Mouse (Mus musculus): ENCODE data around the gene Dis3l. TPM values are rescaled to one million over a fixed set of nuclear protein-coding genes. Genes with fewer than 3 reads are reported as not detected.
"Not testable (repeated sequence)": the region's sequence is repeated elsewhere in the genome, so short reads cannot be mapped to it uniquely, and the experiment has no call there.

Dis3l gene
- polyA plus RNA-seq, 1 experiment from 2014 or later, result 21.9 TPM

GRCm38 (mm10) chr9:64310996-64311785, 29.9 kb downstream of the Dis3l start:
- no peaks in the 10 kb centered on the region for H3K9me3 ChIP-seq (replicated peaks)
- no peak overlapping the region for H3K4me3 ChIP-seq
- no peaks in the 10 kb centered on the region for H3K27me3 ChIP-seq

GRCm38 (mm10) chr9:64306476-64307312, 34.4 kb downstream of the Dis3l start:
- peaks cover 66% of the 10 kb centered on the region for H3K36me3 ChIP-seq

More at GRCm38 (mm10) chr9:64310996-64311785, 29.9 kb downstream of the Dis3l start:
- whole genome bisulfite sequencing, result 78% methylated on average over 16 of the region's 16 CpGs
- no peak overlapping the region for H3K4me2 ChIP-seq (replicated peaks)
- no peaks in the 10 kb centered on the region for H3K4me1 ChIP-seq
- ATAC-seq (ENCODE audit: low FRiP score), result no peak
- H3K27ac ChIP-seq, result no peak overlapping the region
- H3K9ac ChIP-seq, result no peak overlapping the region
- H3K36me3 ChIP-seq, result peaks cover 49% of the 10 kb centered on the region

GRCm38 (mm10) chr9:64303086-64303485, 38.0 kb downstream of the Dis3l start:
- H3K9ac ChIP-seq; H3K4me1 ChIP-seq; ATAC-seq (ENCODE audit: low FRiP score); H3K9me3 ChIP-seq (replicated peaks); H3K27me3 ChIP-seq; H3K4me2 ChIP-seq (replicated peaks); H3K4me3 ChIP-seq; H3K27ac ChIP-seq: not testable (repeated sequence)
- peaks cover 55% of the 10 kb centered on the region for H3K36me3 ChIP-seq
- 96% methylated on average over 3 of the region's 4 CpGs for WGBS

More at GRCm38 (mm10) chr9:64306476-64307312, 34.4 kb downstream of the Dis3l start:
- ATAC-seq (ENCODE audit: low FRiP score), result no peak
- Histone ChIP-seq H3K9me3 (replicated peaks) (no peaks in the 10 kb centered on the region), H3K9ac (no peak overlapping the region), H3K27ac (no peak overlapping the region), H3K4me2 (replicated peaks) (no peak overlapping the region), H3K4me3 (no peak overlapping the region), H3K27me3 (no peaks in the 10 kb centered on the region), H3K4me1 (no peaks in the 10 kb centered on the region)
- 84% methylated on average over 6 of the region's 6 CpGs for WGBS

GRCm38 (mm10) chr9:64282404-64282987, 58.6 kb downstream of the Dis3l start:
- Histone ChIP-seq H3K4me2 (replicated peaks) (peak overlapping the region; percentile 70), H3K4me1 (peaks cover 9% of the 10 kb centered on the region), H3K27me3 (no peaks in the 10 kb centered on the region), H3K9ac (peak overlapping the region; percentile 91), H3K27ac (no peak overlapping the region), H3K4me3 (peak overlapping the region; percentile 67), H3K9me3 (replicated peaks) (no peaks in the 10 kb centered on the region), H3K36me3 (no peaks in the 10 kb centered on the region)
- 68% methylated on average over 5 of the region's 5 CpGs for WGBS
- no peak for ATAC-seq (ENCODE audit: low FRiP score)

- H3K36me3 ChIP-seq, result no peaks in the 10 kb centered on the region
- H3K4me1 ChIP-seq, result peaks cover 9% of the 10 kb centered on the region
- H3K9ac ChIP-seq, result peak overlapping the region; percentile 91
- ATAC-seq (ENCODE audit: low FRiP score), result peak; percentile 85
- 0% methylated on average over 24 of the region's 24 CpGs for WGBS
- H3K27me3 ChIP-seq, result no peaks in the 10 kb centered on the region
- H3K4me3 ChIP-seq, result peak overlapping the region; percentile 67
- H3K9me3 ChIP-seq (replicated peaks), result no peaks in the 10 kb centered on the region
- peak overlapping the region; percentile 70 for H3K4me2 ChIP-seq (replicated peaks)
- peak overlapping the region; percentile 87 for H3K27ac ChIP-seq
Measured at GRCm38 (mm10) chr9:64281781-64282178, 59.3 kb downstream of the Dis3l start.

- ATAC-seq (ENCODE audit: low FRiP score), result peak; percentile 93
- no peaks in the 10 kb centered on the region for H3K36me3 ChIP-seq
- H3K4me3 ChIP-seq, result peak within 1 kb of the TSS; percentile 67
- H3K27me3 ChIP-seq, result no peaks in the 10 kb centered on the region
- 3% methylated on average over 46 of the region's 46 CpGs for WGBS
- H3K4me2 ChIP-seq (replicated peaks), result peak within 1 kb of the TSS; percentile 70
- peak within 1 kb of the TSS; percentile 91 for H3K9ac ChIP-seq
- H3K4me1 ChIP-seq, result peaks cover 9% of the 10 kb centered on the region
- H3K27ac ChIP-seq, result peak within 1 kb of the TSS; percentile 87
- H3K9me3 ChIP-seq (replicated peaks), result no peaks in the 10 kb centered on the region
Measured at GRCm38 (mm10) chr9:64281105-64281780, 59.8 kb downstream of the Dis3l start, which contains the start of gene Tipin. Gene Tipin, plus strand, starts transcription at chr9:64281581.

GRCm38 (mm10) chr9:64278665-64279310, 62.3 kb downstream of the Dis3l start:
- no peak overlapping the region for H3K27ac ChIP-seq
- no peak overlapping the region for H3K4me3 ChIP-seq
- no peaks in the 10 kb centered on the region for H3K27me3 ChIP-seq
- H3K9me3 ChIP-seq (replicated peaks), result no peaks in the 10 kb centered on the region
- no peaks in the 10 kb centered on the region for H3K36me3 ChIP-seq
- no peak for ATAC-seq (ENCODE audit: low FRiP score)
- H3K4me1 ChIP-seq, result peaks cover 9% of the 10 kb centered on the region
- WGBS, result 96% methylated on average over 6 of the region's 6 CpGs
- no peak overlapping the region for H3K4me2 ChIP-seq (replicated peaks)
- no peak overlapping the region for H3K9ac ChIP-seq

- ATAC-seq (ENCODE audit: low FRiP score), result no peak
- no peaks in the 10 kb centered on the region for H3K9me3 ChIP-seq (replicated peaks)
- H3K27ac ChIP-seq, result no peak overlapping the region
- H3K9ac ChIP-seq, result no peak overlapping the region
- peaks cover 8% of the 10 kb centered on the region for H3K4me1 ChIP-seq
- H3K4me2 ChIP-seq (replicated peaks), result no peak overlapping the region
- H3K36me3 ChIP-seq, result no peaks in the 10 kb centered on the region
- no peak overlapping the region for H3K4me3 ChIP-seq
- 65% methylated on average over 8 of the region's 8 CpGs for WGBS
- H3K27me3 ChIP-seq, result no peaks in the 10 kb centered on the region
Measured at GRCm38 (mm10) chr9:64277706-64278105, 63.4 kb downstream of the Dis3l start.

- Histone ChIP-seq H3K4me1 (no peaks in the 10 kb centered on the region), H3K9ac (no peak overlapping the region), H3K4me3 (no peak overlapping the region), H3K27me3 (no peaks in the 10 kb centered on the region), H3K9me3 (replicated peaks) (no peaks in the 10 kb centered on the region), H3K27ac (no peak overlapping the region), H3K4me2 (replicated peaks) (no peak overlapping the region), H3K36me3 (no peaks in the 10 kb centered on the region)
- ATAC-seq (ENCODE audit: low FRiP score), result no peak
- WGBS, result 75% methylated on average over 1 of the region's 1 CpGs
Measured at GRCm38 (mm10) chr9:64274919-64275318, 66.2 kb downstream of the Dis3l start.

- H3K36me3 ChIP-seq, result no peaks in the 10 kb centered on the region
- WGBS, result 81% methylated on average over 4 of the region's 4 CpGs
- ATAC-seq (ENCODE audit: low FRiP score), result no peak
- no peak overlapping the region for H3K4me2 ChIP-seq (replicated peaks)
- H3K27me3 ChIP-seq, result no peaks in the 10 kb centered on the region
- H3K9ac ChIP-seq, result no peak overlapping the region
- H3K4me3 ChIP-seq, result no peak overlapping the region
- no peaks in the 10 kb centered on the region for H3K4me1 ChIP-seq
- no peaks in the 10 kb centered on the region for H3K9me3 ChIP-seq (replicated peaks)
- H3K27ac ChIP-seq, result no peak overlapping the region
Measured at GRCm38 (mm10) chr9:64274291-64274690, 66.8 kb downstream of the Dis3l start.

- 60% methylated on average over 4 of the region's 4 CpGs for WGBS
- Histone ChIP-seq H3K27me3 (no peaks in the 10 kb centered on the region), H3K4me3 (no peak overlapping the region), H3K9ac (no peak overlapping the region), H3K4me2 (replicated peaks) (no peak overlapping the region), H3K27ac (no peak overlapping the region), H3K4me1 (no peaks in the 10 kb centered on the region), H3K9me3 (replicated peaks) (no peaks in the 10 kb centered on the region), H3K36me3 (no peaks in the 10 kb centered on the region)
- no peak for ATAC-seq (ENCODE audit: low FRiP score)
Measured at GRCm38 (mm10) chr9:64273757-64274156, 67.3 kb downstream of the Dis3l start.

Data from hindbrain, embryonic 12.5 days (tissue).